Mouse (Mus musculus): ENCODE data around the gene Syn3.

Gene Syn3

DNA sequence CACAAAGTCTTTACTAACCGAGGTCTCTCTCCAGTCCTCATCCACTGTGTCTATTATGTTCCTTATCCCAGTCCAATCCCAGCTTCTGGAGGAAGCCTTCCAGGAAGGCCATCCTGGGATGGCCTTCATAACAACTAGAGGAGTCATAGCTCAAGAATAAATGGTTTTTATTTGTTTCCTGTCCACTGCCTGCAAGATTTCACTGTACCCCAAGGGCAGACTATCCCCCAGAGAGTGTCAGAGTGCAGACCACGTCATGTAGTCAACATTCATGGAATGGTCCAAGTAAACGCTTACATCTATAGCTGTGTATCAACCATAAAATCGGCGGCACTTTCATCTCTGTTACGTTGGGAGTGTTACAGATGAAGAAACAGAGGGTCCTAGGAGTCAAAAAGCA is 295.5 kb downstream of the Syn3 start:
- DNase-seq (ENCODE audit: low spot score), result no peak

DNA sequence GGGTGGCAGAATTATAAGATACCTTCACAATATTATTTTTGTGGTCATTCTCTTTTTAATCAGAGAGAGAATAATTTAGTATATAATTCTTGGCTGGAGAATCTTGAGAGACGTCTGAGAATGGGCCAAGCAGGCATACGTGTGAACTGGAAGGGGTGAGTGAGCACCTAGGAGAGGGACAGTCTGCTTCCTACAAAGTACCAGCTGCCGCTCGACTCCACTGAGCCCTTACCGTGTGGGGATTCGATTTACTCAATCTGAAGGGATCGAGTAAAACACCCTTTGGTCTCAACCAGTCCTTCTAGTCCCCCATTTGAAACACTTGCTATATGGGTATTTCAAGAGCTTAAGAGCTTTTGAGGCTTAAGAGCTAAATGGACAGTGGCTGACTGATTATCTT is 296.9 kb downstream of the Syn3 start:
- DNase-seq (ENCODE audit: low spot score), result no peak

- DNase-seq (ENCODE audit: low spot score), result no peak
Observed at GRCm38 (mm10) chr10:86201006-86201405, 297.7 kb downstream of the Syn3 start.

DNA sequence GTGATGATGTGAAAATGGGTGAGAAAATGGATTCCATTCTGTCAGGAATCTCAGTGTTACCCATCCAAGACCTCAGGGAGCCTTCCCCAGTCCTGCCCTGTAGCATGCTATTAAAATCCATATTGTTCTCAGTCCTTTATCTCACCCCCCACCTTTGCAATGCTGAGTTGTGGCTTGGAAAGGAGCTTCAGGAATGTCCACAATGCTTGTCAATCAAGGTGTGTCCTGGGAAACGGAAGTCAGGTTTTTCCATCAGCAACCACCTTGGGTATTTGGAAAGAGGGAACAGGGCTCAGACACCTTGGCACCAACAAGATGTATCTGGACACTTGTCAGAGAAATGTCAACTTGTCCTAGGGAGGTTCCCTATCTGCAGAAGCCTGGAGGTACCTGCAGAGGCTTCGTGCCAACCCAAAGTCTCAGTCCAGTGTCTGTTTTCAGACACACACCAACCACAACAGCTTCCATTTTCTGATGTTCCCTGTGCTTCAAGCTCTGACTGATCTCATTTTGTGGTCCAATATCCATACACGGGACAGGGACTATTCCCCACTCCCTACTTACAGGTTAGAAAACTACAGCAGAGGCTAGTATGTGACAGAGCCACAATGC is 302.2 kb downstream of the Syn3 start:
- no peak for DNase-seq (ENCODE audit: low spot score)

DNA sequence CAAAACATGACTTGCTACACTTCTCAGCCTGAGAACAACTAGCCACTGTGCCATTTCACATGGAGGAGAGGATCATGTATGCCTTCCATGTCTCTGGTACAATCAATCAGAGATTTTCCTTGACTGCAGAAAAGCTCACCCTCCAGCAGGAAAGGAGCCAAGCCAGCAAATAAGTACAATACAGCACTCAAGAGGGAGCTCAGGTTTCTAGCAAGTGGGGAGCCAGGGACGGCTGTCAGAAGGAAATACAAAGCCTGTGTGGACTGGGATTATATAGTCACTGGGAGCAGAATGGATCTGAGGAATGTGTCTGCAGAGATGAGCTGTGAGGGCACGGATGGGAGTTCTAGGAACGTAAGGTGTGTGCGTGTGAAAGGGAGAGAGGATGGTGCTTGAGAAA is 304.0 kb downstream of the Syn3 start:
- DNase-seq (ENCODE audit: low spot score), result no peak

DNA sequence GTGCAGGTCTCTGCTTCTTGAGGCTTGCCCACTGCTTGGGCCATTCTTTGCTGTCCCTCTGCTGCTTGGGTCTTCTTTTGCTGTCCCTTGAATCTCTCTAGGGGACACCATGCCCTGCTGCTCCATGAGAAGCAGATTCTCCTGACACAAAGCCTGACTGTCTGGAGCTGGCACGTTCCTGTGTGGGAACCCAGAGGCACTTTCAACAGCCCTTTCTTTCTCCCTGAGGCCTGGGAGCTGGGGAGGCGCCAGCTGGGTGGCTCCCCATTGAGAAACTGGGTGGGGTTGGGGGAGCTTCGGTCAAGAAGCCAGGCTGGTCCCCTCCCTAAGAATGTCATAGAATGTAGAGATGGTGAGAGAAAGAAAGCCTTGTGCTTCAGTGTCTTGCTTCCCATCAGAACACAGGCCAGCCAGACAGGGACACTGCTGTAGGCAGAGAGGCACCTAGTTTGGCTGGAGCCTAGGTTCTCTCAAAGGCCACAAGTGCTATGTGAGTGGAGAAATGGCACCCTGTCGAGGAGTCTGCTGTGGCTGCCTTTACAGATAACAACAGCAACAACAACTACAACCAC is 304.7 kb downstream of the Syn3 start:
- no peak for DNase-seq (ENCODE audit: low spot score)

DNA sequence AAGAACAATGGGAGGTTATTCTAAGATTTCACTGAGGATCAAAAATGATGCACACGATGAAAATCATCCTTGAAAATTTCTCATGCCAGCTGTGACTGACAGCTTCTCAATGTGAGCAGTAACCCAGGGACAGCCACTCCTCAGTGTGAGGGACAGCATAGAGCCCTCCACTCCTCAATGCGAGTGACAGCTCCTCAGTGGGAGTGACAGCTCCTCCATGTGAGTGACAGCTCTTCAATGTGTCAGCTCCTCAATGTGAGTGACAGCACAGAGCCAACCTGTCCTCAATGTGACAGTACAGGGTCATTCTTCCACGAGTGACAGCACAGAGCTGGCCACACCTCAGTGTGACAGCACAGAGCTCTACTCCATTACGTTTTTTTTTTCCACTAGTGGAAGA is 310.1 kb downstream of the Syn3 start:
- no peak for DNase-seq (ENCODE audit: low spot score)

- DNase-seq (ENCODE audit: low spot score), result no peak
Observed at GRCm38 (mm10) chr10:86187881-86188280, 310.8 kb downstream of the Syn3 start.

DNA sequence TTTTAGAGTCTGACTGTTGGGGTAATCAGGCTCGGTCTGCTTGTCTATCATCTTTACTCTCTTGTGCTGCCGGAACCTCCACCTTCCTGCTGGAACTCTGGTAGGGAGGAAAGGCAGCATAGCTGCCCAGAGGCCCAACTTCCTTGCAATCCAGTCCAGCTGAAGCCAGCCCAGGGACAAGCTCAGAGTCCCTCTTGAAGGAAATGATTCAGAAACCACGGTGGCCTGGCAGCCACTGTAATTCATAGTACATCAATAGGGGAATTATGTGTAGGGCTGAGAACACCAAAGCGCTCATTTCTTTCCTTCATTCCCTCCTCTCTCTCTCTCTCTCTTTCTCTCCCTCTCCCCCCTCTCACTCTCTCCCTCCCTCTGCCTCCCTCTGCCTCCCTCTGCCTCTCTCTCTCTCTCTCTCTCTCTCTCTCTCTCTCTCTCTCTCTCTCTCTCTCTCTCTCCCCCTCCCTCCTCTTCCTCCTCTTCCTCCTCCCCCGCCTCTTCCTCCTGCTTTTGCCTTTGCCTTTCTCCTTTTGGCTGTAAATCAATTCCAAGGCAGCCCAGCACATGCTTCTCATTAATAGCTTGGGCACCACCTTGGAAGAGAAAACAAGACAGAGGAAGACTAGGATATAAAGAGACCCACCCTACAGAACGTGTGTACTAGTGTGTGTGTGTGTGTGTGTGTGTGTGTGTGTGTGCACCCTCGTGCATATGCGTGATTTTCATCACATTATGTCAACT is 315.4 kb downstream of the Syn3 start:
- DNase-seq (ENCODE audit: low spot score), result no peak

DNA sequence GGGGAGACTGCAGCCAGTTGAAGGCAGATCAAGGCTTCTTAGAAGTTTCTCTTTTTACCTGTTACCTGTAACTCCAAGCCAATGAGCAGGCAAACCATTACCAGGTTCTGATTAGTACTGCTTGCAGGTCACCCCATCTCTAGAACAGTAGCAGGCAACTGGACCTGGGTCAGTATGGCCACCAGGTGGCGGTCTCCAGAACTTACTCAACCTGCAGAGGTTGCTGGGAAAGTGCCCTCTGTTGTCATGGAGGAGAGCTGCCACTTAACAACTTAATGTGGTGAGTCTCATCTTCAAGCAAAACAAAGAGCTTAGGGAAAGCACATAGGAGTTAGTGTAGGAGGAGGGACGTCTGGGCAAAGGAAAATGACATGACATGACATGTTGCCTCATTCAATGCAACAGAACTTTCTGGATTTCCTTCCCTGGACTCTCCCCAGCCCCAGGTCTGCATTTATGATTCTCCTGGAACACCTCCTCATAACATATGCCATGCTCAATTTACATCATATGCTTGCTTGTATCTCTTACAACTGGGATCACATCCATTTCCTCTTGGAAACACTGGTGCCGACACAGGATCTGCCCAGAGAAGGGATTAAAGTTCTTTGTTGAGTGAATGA is 316.4 kb downstream of the Syn3 start:
- no peak for DNase-seq (ENCODE audit: low spot score)

DNA sequence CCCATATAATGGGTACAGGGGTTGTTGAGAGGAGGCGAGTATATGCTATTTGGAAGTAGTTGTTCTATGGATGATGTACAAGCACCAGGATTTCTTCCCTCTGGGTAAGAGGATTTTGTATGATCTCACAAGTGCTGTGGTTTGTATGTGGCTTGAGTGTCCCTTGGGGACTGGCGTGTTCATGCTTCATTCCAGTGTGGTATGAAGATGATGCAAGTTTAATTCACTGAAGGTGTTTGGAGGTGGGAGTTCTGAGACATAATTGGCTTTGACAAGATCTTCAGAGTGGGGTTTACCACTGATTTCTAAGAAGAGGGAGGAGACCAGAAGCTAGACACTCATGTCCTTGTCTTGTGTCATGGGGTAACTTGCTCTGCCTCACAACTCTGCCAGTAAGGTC is 322.3 kb downstream of the Syn3 start:
- DNase-seq (ENCODE audit: low spot score), result no peak

DNA sequence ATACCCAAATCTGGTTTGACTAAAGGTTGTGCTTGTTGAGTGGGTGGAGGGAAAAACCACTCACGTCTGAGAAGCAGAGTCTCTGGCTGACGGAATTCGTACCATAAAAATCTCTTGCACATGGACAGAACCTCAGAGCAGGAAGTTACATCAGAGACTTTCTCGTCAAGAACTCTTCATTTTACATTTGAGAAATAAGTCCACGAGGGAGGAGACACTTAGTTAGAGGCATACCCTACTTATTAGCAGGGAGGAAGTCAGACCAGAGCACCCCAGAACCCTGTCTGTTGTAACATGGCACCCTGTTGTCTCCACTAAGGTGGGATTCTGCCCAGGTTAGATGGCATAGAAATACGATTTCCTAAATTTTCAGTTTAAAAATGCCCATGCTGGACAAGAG is 324.7 kb downstream of the Syn3 start:
- no peak for DNase-seq (ENCODE audit: low spot score)

- DNase-seq (ENCODE audit: low spot score), result no peak
Observed at GRCm38 (mm10) chr10:86173284-86173683, 325.4 kb downstream of the Syn3 start.

DNA sequence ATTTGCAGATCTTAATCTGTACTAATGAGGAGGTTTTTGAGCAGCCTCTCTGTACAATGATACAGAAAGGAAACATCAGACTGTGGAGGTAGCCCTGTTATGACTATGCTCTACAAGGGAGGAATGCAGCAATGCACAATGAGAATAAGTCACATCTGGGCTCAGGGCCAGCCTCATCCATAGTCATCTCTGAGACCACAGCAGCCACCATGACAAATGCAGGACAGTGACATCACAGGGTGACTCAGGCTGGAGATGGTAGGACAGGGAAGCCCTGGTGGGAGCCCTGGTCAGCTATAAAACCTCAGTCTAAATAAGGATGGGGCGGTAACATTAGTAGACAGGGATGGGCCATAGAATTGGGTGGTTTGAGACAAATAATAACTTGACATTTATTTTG is 327.4 kb downstream of the Syn3 start:
- no peak for DNase-seq (ENCODE audit: low spot score)

DNA sequence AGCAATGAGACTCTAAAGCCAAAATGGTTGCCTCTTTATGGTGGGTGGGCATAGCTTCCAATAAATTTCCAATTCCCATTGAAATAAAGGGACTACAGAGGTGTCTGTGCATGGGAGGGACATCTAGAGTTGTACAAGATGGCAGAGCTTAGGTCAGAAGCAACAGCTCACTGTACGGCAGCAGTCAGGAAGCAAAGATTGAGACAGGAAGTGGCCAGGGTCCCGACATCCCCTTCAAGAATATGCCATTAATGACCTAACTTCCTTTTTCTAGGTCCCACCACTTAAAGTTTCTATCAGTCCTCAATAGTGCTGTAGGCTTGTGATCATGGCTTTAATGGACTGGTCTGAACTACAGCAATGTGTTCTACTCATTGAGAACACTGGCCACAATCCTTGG is 330.6 kb downstream of the Syn3 start:
- DNase-seq (ENCODE audit: low spot score), result no peak

GRCm38 (mm10) chr10:86166854-86167268 is 331.8 kb downstream of the Syn3 start:
- DNase-seq (ENCODE audit: low spot score), result no peak

DNA sequence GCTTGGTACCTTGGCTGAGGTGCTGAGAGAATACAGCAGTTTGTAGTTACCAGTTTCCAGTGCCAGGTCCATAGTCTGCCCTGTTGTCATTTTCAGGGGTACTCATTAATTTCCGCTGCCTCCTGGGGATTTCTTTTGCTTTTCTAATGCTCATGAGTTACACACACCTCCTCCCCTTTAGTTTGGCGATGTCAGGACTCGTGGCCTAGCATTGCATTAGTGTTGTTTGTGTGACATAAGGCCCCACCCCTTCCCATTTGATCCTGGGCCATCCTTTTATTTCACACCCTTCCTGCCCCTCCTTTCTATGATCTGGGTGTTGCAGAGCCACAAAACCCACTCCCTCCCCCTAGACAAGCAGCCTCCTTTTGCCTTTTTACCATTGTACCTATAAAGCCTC is 334.6 kb downstream of the Syn3 start:
- no peak for DNase-seq (ENCODE audit: low spot score)

DNA sequence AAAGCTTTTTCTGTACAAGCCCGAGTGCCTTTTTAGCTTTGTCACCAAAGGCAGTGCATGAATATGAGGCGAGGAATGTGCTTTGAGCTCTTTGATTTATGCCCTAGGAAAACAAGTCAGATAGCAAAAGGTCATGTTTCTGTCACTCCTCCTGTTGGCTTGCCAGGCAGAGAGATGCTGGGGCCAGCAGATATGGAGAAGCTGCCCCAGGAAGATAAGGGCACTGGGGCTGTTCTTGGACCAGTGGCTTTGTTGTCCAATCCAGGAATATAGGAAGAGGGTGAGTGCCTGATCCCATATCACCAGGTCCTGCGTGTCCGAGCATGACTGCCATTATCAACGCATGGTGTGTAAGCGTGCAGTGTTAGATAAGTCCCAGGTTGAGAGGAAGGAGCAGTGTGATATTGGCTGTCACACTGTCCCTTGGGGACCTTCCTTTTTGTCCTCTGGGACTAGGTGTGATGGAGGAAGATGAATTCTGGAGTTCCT is 336.9 kb downstream of the Syn3 start:
- no peak for DNase-seq (ENCODE audit: low spot score)

- no peak for DNase-seq (ENCODE audit: low spot score)
Observed at GRCm38 (mm10) chr10:86158198-86158899, 340.3 kb downstream of the Syn3 start.

DNA sequence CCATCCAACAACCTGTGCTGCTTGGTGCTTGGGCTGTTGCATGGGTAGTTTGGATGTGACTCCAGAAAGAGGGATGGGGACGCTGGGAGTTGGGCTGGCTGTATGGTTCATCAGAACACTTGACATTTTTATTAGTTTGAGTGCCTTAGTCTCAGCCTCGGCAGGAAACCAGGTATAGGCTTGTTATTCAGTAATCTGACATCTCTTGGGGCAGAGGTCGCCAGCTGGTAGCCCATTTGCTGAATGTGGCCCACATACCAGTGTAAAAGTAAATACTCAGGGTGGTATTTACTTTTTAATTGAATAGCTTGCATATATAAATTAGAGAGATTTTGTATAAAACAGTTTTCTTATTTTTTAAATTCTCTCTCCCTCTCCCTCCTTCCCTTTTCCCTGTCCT is 343.4 kb downstream of the Syn3 start:
- DNase-seq (ENCODE audit: low spot score), result no peak

- DNase-seq (ENCODE audit: low spot score), result no peak
Observed at GRCm38 (mm10) chr10:86153221-86153620, 345.5 kb downstream of the Syn3 start.

DNA sequence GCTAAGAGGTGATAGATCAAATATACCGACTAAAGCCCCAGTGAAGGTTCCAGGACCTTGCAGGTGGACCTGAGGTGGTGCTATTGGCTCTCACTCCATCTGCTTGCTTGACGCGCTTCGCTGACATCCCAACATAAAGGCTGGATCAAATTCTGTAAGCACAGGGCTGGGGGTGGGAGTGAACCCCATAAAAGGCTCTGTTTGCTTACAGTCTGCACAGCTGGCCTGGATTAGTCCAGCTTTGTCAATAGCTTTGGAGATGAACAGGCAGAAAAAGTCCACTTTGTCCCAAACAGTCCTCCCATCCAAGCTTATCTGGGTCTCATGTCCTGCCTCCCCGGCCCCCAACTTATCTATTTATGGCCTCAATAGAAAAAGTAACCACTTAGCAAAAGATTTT is 347.3 kb downstream of the Syn3 start:
- DNase-seq (ENCODE audit: low spot score), result no peak

All from urinary bladder, postnatal 10 days (tissue).